Mouse (Mus musculus): ENCODE data around the gene Tmco3.

- TF ChIP-seq POLR2A (IDR thresholded peaks at IDR 0.05; ENCODE audit: insufficient read length, low read depth): no peak
- no peak for TF ChIP-seq USF1 (IDR thresholded peaks at IDR 0.05; ENCODE audit: low read depth)
- TF ChIP-seq MYOG (IDR thresholded peaks at IDR 0.05; ENCODE audit: control insufficient read depth in 1 of 3, insufficient read depth in 1 of 3, insufficient read length in 2 of 3, low read depth in 2 of 3): no peak
- TF ChIP-seq E2F4 (IDR thresholded peaks at IDR 0.05; ENCODE audit: insufficient read depth): no peak
- TF ChIP-seq TCF12 (IDR thresholded peaks at IDR 0.05; ENCODE audit: insufficient read depth, poor library complexity, severe bottlenecking): no peak
- TF ChIP-seq CEBPB (IDR thresholded peaks at IDR 0.05; ENCODE audit: insufficient read depth, poor library complexity, severe bottlenecking): no peak
Measured at GRCm38 (mm10) chr8:13342340-13342739, 54.4 kb downstream of the Tmco3 start.
